Mouse (Mus musculus): Measurements from ENCODE around the gene Abt1.
"Not testable (repeated sequence)": the region's sequence is repeated elsewhere in the genome, so short reads cannot be mapped to it uniquely, and the experiment has no call there.

Abt1 gene

GRCm38 (mm10) chr13:23424052-23424380 lies 350 bp upstream of the Abt1 start:
- no peak for DNase-seq (ENCODE audit: low read depth in 2 of 2, low spot score in 2 of 2)

GRCm38 (mm10) chr13:23422351-23422750 lies 1.3 kb downstream of the Abt1 start:
- DNase-seq (ENCODE audit: low read depth in 2 of 2, low spot score in 2 of 2), result no peak

- DNase-seq (ENCODE audit: low read depth in 2 of 2, low spot score in 2 of 2), result no peak
These were observed 10.8 kb downstream of the Abt1 start for GRCm38 (mm10) chr13:23412630-23413521.

GRCm38 (mm10) chr13:23412211-23412629 lies 11.4 kb downstream of the Abt1 start:
- no peak for DNase-seq (ENCODE audit: low read depth in 2 of 2, low spot score in 2 of 2)

- DNase-seq (ENCODE audit: low read depth in 2 of 2, low spot score in 2 of 2), result no peak
These were observed 12.1 kb downstream of the Abt1 start for GRCm38 (mm10) chr13:23411311-23412210.

- no peak for DNase-seq (ENCODE audit: low read depth in 2 of 2, low spot score in 2 of 2)
These were observed 13.0 kb downstream of the Abt1 start for GRCm38 (mm10) chr13:23410632-23411031.

- no peak for DNase-seq (ENCODE audit: low read depth in 2 of 2, low spot score in 2 of 2)
These were observed 21.0 kb downstream of the Abt1 start for GRCm38 (mm10) chr13:23402626-23403025.

- DNase-seq (ENCODE audit: low read depth in 2 of 2, low spot score in 2 of 2), result peak; percentile 66 to 79
These were observed 21.8 kb downstream of the Abt1 start for GRCm38 (mm10) chr13:23401683-23402527.

- DNase-seq (ENCODE audit: low read depth in 2 of 2, low spot score in 2 of 2), result peak in 1 of 2 experiments; percentile 40
These were observed 22.6 kb downstream of the Abt1 start for GRCm38 (mm10) chr13:23400771-23401682.

GRCm38 (mm10) chr13:23396913-23397312 lies 26.8 kb downstream of the Abt1 start:
- not testable (repeated sequence) for DNase-seq (ENCODE audit: low read depth in 2 of 2, low spot score in 2 of 2)

- DNase-seq (ENCODE audit: low read depth in 2 of 2, low spot score in 2 of 2), result no peak
These were observed 27.4 kb downstream of the Abt1 start for GRCm38 (mm10) chr13:23396246-23396703.

- no peak for DNase-seq (ENCODE audit: low read depth in 2 of 2, low spot score in 2 of 2)
These were observed 28.1 kb downstream of the Abt1 start for GRCm38 (mm10) chr13:23395301-23396245.

GRCm38 (mm10) chr13:23387548-23387947 lies 36.1 kb downstream of the Abt1 start:
- DNase-seq (ENCODE audit: low read depth in 2 of 2, low spot score in 2 of 2), result no peak

- no peak for DNase-seq (ENCODE audit: low read depth in 2 of 2, low spot score in 2 of 2)
These were observed 40.5 kb downstream of the Abt1 start for GRCm38 (mm10) chr13:23383127-23383526.

- no peak for DNase-seq (ENCODE audit: low read depth in 2 of 2, low spot score in 2 of 2)
These were observed 51.2 kb downstream of the Abt1 start for GRCm38 (mm10) chr13:23372433-23372832.

GRCm38 (mm10) chr13:23370075-23370474 lies 53.6 kb downstream of the Abt1 start:
- DNase-seq (ENCODE audit: low read depth in 2 of 2, low spot score in 2 of 2), result no peak

- no peak for DNase-seq (ENCODE audit: low read depth in 2 of 2, low spot score in 2 of 2)
These were observed 54.3 kb downstream of the Abt1 start for GRCm38 (mm10) chr13:23369421-23369765.

- DNase-seq (ENCODE audit: low read depth in 2 of 2, low spot score in 2 of 2), result peak; percentile 90 to 93
These were observed 54.9 kb downstream of the Abt1 start, which contains the start of gene Zfp322a for GRCm38 (mm10) chr13:23368583-23369420. Gene Zfp322a (minus strand): TSS chr13:23369208.
